Mouse (Mus musculus): Measurements from ENCODE around the gene Gm3264. TPM values are rescaled to one million over a fixed set of nuclear protein-coding genes. Genes with fewer than 3 reads are reported as not detected.

Gene Gm3264
- 1.6 TPM for polyA plus RNA-seq (2017; shearing (Covaris generic))

DNA sequence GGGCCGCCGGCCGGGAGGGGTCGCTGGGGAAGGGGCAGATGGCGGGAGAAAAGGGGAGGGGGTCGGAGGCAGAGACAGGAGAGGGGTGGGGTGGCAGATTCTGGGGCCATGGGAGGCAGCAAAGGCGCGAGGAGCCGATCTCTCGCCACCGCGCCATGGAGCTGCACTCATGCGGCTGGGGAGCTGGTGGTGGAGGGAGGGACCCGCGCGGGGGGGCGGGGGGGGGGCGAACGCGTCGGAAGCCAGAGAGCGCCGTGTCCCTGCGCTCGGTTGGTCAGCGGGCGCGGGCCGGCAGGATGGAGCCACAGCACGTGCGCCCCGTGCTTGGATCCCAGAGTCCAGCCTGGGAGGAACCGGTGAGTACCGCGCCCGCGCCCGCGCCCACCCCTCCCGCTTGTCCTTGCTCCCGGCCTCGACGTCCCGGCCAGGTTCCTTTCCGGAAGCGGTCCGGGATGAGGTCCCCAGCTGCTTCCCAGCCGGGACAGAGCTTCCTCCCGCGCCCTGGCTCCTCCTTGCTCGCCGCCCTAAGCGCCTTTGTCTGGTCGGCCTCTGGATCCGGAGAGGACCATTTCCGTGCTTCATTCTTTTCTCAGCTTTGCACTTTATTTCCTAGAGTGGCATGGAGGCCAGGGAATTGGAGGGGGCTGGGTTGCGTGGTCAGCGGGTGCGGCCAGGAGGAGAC lies at the start of gene Gm3264:
Gm3264 (plus strand) TSS at position 278 of the 682 bp plus-strand sequence.

DNA sequence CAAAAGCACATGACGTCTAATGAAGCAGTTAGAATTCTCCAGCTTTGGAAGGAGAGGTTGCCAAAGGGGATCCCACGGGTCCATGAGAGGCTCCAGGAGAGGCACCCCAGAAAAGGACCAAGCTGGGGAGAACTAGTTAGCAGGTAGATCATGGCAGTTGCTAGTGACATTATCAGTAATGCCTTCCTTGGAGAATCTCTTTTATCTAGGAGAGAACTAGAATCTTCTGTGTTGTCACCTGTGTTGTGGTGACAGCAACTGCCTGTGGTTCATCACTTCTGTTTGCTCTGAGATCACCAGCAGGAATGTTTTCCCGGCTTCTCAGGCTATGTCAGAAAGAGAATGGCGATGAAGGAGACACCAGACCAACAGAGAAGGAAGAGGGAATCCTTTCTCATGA lies 17.6 kb upstream of the Gm3264 start, which contains the start of gene Gm3269:
Gm3269 (plus strand) TSS at position 301 of the 400 bp plus-strand sequence.

DNA sequence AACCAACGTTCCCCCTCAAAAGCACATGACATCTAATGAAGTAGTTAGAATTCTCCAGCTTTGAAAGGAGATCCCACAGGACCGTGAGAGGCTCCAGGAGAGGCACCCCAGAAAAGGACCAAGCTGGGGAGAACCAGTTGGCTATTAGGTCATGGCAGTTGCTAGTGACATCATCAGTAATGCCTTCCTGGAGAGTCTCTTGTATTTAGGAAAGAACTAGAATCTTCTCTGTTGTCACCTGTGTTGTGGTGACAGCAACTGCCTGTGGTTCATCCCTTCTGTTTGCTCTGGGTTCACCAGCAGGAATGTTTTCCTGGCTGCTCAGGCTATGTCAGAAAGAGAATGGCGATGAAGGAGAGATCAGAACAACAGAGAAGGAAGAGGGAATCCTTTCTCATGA lies 36.7 kb downstream of the Gm3264 start, which contains the start of gene Gm3278:
Gm3278 (plus strand) TSS at position 301 of the 400 bp plus-strand sequence.

Other genes starting within 250 kb of the Gm3264 start
- gene Gm8159, start 223.2 kb upstream of the Gm3264 start, polyA plus RNA-seq (2017; shearing (Covaris generic)), result not detected
- gene Gm3239, start 191.4 kb upstream of the Gm3264 start, polyA plus RNA-seq (2017; shearing (Covaris generic)), result not detected
- gene Gm7876, start 146.3 kb upstream of the Gm3264 start, polyA plus RNA-seq (2017; shearing (Covaris generic)), result not detected
- 2.0 TPM for gene Gm3252, start 128.8 kb upstream of the Gm3264 start, polyA plus RNA-seq (2017; shearing (Covaris generic))
- not detected for gene Gm9602, start 79.2 kb upstream of the Gm3264 start, polyA plus RNA-seq (2017; shearing (Covaris generic))
- not detected for gene Gm3269, start 17.5 kb upstream of the Gm3264 start, polyA plus RNA-seq (2017; shearing (Covaris generic))
- gene Gm3278, start 36.8 kb downstream of the Gm3264 start, polyA plus RNA-seq (2017; shearing (Covaris generic)), result not detected
- 0.24 TPM for gene Gm8297, start 128.4 kb downstream of the Gm3264 start, polyA plus RNA-seq (2017; shearing (Covaris generic))
- gene Gm3298, start 160.3 kb downstream of the Gm3264 start, polyA plus RNA-seq (2017; shearing (Covaris generic)), result not detected
- gene 4930555G01Rik, start 195.1 kb downstream of the Gm3264 start, polyA plus RNA-seq (2017; shearing (Covaris generic)), result not detected
- gene Gm8281, start 215.5 kb downstream of the Gm3264 start, polyA plus RNA-seq (2017; shearing (Covaris generic)), result 8.3 TPM

All from activated CD4-positive, CD25-positive, alpha-beta regulatory T cell, adult 9 weeks (primary cell).